Mouse (Mus musculus) testis, adult 2 months (tissue): ENCODE measurements around the gene Wdr77. TPM values are rescaled to one million over a fixed set of nuclear protein-coding genes. Genes with fewer than 3 reads are reported as not detected.
"Not testable (repeated sequence)": the region's sequence is repeated elsewhere in the genome, so short reads cannot be mapped to it uniquely, and the experiment has no call there.

Experiments used
- H3K27ac ChIP-seq: fragments of 200-500 bp; 2 replicates; pipeline ENCODE4 v1.5.1; 2012; ENCODE audit warnings: low read depth, low read length; ENCODE audit not compliant: control insufficient read depth, insufficient read depth
- H3K27me3 ChIP-seq: fragments of 200-500 bp; 2 replicates; pipeline ENCODE4 v1.6.1; 2012; ENCODE audit warnings: mild to moderate bottlenecking, low read length, moderate library complexity; ENCODE audit not compliant: control insufficient read depth, insufficient read depth
- H3K36me3 ChIP-seq: fragments of 200-500 bp; 2 replicates; pipeline ENCODE4 v1.6.1; 2012; ENCODE audit warnings: mild to moderate bottlenecking, low read length; ENCODE audit not compliant: control insufficient read depth, insufficient read depth
- H3K4me1 ChIP-seq: fragments of 200-500 bp; 2 replicates; pipeline ENCODE4 v1.6.1; 2012; ENCODE audit warnings: low read length; ENCODE audit not compliant: control insufficient read depth, insufficient read depth
- H3K4me3 ChIP-seq: fragments of 200-500 bp; 2 replicates; pipeline ENCODE4 v1.5.1; 2012; ENCODE audit warnings: low read depth, mild to moderate bottlenecking, low read length, moderate library complexity, mixed read lengths; ENCODE audit not compliant: control insufficient read depth
- CTCF ChIP-seq: fragments of 200-500 bp; IDR thresholded peaks from 2 replicates; pipeline ENCODE4 v1.5.1; 2012; ENCODE audit warnings: low read depth, mild to moderate bottlenecking, inconsistent platforms, low read length, moderate library complexity; ENCODE audit not compliant: control insufficient read depth, insufficient read depth, insufficient replicate concordance
- POLR2A ChIP-seq: fragments of 200-500 bp; IDR thresholded peaks from 2 replicates; pipeline ENCODE4 v1.6.1; 2012; ENCODE audit warnings: low read depth, mild to moderate bottlenecking, inconsistent platforms, low read length, moderate library complexity; ENCODE audit not compliant: control insufficient read depth
- polyA plus RNA-seq: library from polyadenylated mRNA; depleted of rRNA; stranded (reverse); fragments of >200 nt; gene quantifications from 2 replicates; pipeline ENCODE4 v1.2.3, GENCODE M21; 2012

Wdr77 gene
- polyA plus RNA-seq, 1 experiment, result 55.8 TPM

- TF ChIP-seq CTCF, result no peak
- no peaks in the 10 kb centered on the region for H3K36me3 ChIP-seq
- no peak overlapping the region for H3K4me3 ChIP-seq
- no peaks in the 10 kb centered on the region for H3K27me3 ChIP-seq
- H3K4me1 ChIP-seq, result no peaks in the 10 kb centered on the region; the same call in 1 of the 2 replicates
- no peak overlapping the region for H3K27ac ChIP-seq
Measured at GRCm38 (mm10) chr3:105917656-105918354, 41.4 kb upstream of the Wdr77 start.

- TF ChIP-seq POLR2A, result no peak
- no peak for TF ChIP-seq CTCF
- no peaks in the 10 kb centered on the region for H3K27me3 ChIP-seq
- no peak overlapping the region for H3K27ac ChIP-seq
- no peaks in the 10 kb centered on the region for H3K36me3 ChIP-seq
- H3K4me3 ChIP-seq, result no peak overlapping the region
- no peaks in the 10 kb centered on the region; the same call in 1 of the 2 replicates for H3K4me1 ChIP-seq
Measured at GRCm38 (mm10) chr3:105918355-105918745, 40.8 kb upstream of the Wdr77 start.

DNA sequence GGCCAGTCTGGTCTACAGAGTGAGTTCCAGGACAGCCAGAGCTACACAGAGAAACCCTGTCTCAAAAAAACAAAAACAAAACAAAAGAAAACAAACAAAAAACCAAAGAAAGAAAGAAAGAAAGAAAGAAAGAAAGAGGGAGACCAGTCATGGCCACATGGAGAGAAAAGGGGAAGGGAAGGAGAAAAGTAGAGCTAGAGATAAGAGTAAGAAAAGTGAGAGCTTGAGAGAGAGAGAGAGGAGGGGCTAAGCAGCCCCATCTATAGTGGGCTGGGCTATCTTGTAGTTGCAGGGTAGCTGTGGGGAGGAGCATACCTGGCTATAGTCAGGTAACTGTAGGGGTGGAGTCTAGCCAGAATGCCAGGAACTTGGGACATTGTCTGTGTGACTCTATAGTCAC, 38.4 kb upstream of the Wdr77 start:
- H3K36me3 ChIP-seq, H3K27me3 ChIP-seq, H3K4me3 ChIP-seq, H3K4me1 ChIP-seq, H3K27ac ChIP-seq: not testable (repeated sequence)

DNA sequence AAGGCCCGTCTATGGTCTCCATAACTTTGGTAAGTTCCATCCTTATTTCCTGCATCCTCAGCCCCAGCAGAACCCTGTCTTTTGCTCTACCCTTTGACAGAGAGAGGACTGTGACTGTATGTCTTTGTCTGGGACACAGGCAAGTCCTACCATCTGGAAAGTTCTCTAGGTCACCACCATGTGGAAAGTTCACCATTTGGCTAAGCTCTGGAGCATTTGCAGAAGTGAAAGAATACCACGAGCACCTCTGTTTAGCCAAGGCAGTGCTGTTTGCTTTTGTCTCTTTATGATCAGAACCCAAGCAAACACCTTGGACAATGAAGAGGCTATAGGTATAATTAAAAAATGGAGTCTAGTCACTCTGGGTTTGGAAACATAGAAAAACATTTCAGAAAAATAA, 37.2 kb upstream of the Wdr77 start:
- H3K36me3 ChIP-seq, result no peaks in the 10 kb centered on the region
- TF ChIP-seq POLR2A (no peak), CTCF (no peak)
- H3K4me1 ChIP-seq, result no peaks in the 10 kb centered on the region; the same call in 1 of the 2 replicates
- no peak overlapping the region for H3K4me3 ChIP-seq
- no peaks in the 10 kb centered on the region for H3K27me3 ChIP-seq
- H3K27ac ChIP-seq, result no peak overlapping the region

- Histone ChIP-seq H3K36me3 (no peaks in the 10 kb centered on the region), H3K4me1 (no peaks in the 10 kb centered on the region; the same call in 1 of the 2 replicates), H3K4me3 (no peak overlapping the region), H3K27ac (no peak overlapping the region), H3K27me3 (no peaks in the 10 kb centered on the region)
- no peak for TF ChIP-seq CTCF
- no peak for TF ChIP-seq POLR2A
Measured at GRCm38 (mm10) chr3:105924616-105925015, 34.6 kb upstream of the Wdr77 start.

DNA sequence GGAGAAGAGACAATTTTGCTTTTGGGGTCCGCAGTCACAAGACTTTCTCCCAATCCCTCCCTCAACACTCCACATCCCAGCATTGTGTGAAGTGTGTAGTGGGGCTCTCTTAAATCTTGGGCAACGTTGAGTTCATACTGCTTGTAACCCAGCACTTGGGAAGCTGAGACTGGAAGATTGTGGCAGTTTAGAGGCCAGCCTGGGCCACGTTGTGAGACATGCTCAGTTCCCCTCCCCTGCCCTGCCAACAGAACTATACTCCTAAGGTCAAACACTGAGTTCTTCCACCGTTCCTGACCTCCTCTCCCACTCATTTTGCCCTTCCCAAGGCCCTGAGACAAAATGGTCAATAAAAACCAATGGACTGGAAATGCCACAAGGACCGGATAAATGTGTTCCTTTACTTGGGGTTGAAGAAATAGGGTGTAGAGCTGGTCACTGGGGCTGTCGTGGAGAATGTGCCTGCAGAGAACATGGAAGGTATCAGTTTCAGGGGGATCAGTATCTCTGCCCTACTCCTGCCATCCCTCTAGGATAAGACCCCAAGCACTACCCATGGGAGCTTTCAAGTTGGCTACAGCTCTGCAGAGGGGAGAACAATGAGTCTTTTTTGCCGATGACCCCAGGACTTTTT, 31.5 kb upstream of the Wdr77 start:
- no peaks in the 10 kb centered on the region for H3K36me3 ChIP-seq
- no peaks in the 10 kb centered on the region for H3K27me3 ChIP-seq
- no peaks in the 10 kb centered on the region for H3K4me1 ChIP-seq
- no peak for TF ChIP-seq POLR2A
- no peak for TF ChIP-seq CTCF
- H3K4me3 ChIP-seq, result no peak overlapping the region
- no peak overlapping the region for H3K27ac ChIP-seq

- Histone ChIP-seq H3K36me3 (no peaks in the 10 kb centered on the region), H3K27me3 (no peaks in the 10 kb centered on the region), H3K27ac (no peak overlapping the region), H3K4me1 (no peaks in the 10 kb centered on the region), H3K4me3 (no peak overlapping the region)
- TF ChIP-seq POLR2A (no peak), CTCF (no peak)
Measured at GRCm38 (mm10) chr3:105928195-105928569, 31.0 kb upstream of the Wdr77 start.

- Histone ChIP-seq H3K27me3 (no peaks in the 10 kb centered on the region), H3K4me1 (no peaks in the 10 kb centered on the region), H3K36me3 (no peaks in the 10 kb centered on the region), H3K4me3 (no peak overlapping the region), H3K27ac (no peak overlapping the region)
- TF ChIP-seq CTCF, result no peak
- no peak for TF ChIP-seq POLR2A
Measured at GRCm38 (mm10) chr3:105928781-105929180, 30.4 kb upstream of the Wdr77 start.
